Mouse (Mus musculus) B cell, adult 2 months (primary cell): ENCODE measurements around the gene Sh3pxd2a.

Experiments
- DNase-seq, 2 experiments: peaks; one replicate each; pipeline ENCODE4 v3.0.0; 2022

Sh3pxd2a gene

GRCm38 (mm10) chr19:47367271-47367879 is 96.8 kb downstream of the Sh3pxd2a start:
- DNase-seq: no peak

- no peak for DNase-seq
Measured at GRCm38 (mm10) chr19:47366576-47366975, 97.6 kb downstream of the Sh3pxd2a start.

- no peak for DNase-seq
Measured at GRCm38 (mm10) chr19:47363086-47363668, 101.0 kb downstream of the Sh3pxd2a start.

- no peak for DNase-seq
Measured at GRCm38 (mm10) chr19:47360921-47361320, 103.3 kb downstream of the Sh3pxd2a start.

DNA sequence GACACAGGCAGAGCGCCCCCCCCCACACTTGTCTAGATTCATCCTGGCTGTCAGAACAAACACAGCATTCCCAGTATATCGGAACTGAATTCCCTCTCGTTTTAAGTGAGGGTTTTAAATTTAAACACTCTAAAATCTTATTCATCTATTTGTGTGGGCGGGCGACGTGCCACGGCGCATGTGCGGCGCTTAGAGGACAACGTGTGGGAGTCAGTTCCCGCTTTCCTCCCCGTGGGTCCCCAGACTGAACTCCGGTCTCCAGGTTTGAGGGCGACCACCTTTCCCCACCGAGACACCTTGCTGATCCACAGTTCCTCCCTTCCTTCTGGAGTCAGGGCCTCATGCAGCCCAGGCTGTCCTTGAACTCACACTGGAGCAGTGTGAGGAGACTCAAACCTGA is 104.2 kb downstream of the Sh3pxd2a start:
- no peak for DNase-seq

DNA sequence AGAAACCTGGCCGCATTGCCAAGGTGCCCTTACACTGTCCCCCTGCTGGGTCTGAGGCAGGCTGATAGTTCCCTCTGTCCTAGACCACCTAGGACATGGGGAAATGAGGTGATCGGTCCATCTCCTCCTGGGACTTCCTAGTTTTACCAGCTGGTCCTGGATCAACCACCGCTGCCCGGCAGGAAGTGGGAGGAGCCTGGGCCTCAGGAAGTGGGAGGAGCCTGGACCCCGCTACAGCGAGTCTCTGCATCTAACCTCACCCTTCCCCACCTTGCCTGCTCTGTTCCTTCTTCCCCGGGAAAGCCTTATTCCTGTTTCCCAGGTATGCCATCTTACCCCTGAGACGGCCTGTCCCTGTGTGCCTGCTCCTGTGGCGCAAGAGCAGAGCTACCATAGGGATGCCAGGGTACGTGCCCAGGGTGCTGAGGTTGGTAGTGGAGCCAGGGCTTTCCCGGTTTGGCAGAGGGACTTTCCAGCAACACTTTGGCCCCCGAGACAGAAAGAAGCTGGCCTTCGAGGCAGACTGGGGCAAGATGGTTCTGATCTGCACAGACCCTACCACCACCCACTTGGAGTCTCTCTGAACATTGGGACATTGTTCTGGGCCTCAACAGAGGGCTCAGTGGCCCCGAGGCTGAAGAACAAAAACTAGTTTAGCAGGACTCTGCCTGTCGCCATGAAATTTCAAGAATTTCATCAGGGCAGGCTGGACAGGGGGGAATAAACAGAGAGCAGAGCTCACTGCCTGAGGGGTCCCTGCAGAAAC is 104.9 kb downstream of the Sh3pxd2a start:
- no peak for DNase-seq

DNA sequence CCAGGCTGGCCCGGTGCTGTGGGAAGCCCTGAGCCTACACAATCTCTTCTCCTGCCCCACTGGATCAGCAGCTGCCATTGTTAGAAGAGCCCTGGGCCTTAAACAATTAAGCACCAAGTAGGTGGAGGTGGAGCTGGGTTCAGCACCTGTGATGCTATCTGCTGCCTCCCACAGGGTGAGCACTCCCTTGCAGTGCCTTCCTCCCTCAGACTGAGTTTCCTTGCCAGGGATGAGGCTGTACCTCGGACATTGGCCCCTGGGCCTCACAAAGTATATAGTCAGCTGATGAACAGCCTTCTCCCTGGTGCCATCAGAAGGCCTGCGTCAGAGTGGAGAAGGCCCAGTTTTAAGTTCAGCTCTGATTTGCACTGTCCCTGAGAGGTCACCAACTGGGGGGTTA is 106.9 kb downstream of the Sh3pxd2a start:
- DNase-seq: no peak

- peak; percentile 85 to 86 for DNase-seq
Measured at GRCm38 (mm10) chr19:47356188-47356857, 107.9 kb downstream of the Sh3pxd2a start.

DNA sequence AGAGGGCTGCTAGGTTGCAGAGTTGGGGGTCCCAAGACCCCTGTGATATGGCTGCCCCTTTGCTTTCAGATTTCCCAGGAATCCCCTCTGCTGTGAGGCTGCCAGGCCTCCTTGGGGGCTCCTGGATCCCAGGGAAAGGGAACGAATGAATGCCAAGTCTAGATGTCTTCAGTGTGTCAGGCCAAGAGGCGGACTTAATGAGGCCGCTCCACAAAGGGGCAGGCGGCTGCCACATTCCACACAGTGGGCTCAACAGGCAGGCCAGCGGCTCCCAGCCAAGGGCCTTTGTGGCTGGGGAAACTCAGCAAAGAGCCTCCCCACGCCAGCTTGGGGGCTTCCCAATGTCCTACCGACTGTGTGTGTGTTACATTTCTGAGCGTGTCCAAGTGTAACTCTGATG is 109.7 kb downstream of the Sh3pxd2a start:
- DNase-seq: no peak

- no peak for DNase-seq
Measured at GRCm38 (mm10) chr19:47349043-47349442, 115.2 kb downstream of the Sh3pxd2a start.

GRCm38 (mm10) chr19:47348395-47349016 is 115.7 kb downstream of the Sh3pxd2a start:
- DNase-seq: no peak

DNA sequence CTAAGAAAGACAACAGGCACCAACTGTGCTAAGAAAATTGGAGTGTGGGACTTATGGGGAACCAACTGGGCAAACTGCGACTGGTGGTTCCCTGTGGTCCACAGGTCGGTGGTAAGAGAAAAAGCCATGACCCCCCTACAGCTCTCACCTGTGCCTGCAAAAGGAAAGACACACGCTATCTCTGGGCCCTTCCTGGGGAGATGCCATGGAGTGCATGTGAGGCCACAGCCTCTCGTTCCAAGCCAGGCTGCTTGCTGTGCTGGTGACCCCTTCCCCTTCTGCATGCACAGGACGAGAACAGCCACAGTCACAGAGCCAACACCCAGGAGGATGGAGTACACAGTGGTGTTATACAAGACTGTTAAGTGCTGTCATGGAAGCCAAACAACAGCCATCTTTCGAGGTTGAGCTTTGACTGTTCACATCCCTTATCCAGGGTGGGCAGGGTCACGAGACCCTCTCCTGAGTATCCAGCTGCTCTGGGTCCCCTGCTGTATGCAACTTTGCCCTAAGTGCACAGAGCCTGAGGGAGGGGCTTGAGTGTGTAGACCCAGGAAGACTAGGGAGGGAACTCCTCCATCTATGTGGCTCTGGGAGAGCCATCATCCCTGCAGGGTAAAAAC is 117.1 kb downstream of the Sh3pxd2a start:
- DNase-seq: no peak

GRCm38 (mm10) chr19:47346606-47347005 is 117.6 kb downstream of the Sh3pxd2a start:
- no peak for DNase-seq

GRCm38 (mm10) chr19:47345851-47346568 is 118.2 kb downstream of the Sh3pxd2a start:
- DNase-seq: no peak

DNA sequence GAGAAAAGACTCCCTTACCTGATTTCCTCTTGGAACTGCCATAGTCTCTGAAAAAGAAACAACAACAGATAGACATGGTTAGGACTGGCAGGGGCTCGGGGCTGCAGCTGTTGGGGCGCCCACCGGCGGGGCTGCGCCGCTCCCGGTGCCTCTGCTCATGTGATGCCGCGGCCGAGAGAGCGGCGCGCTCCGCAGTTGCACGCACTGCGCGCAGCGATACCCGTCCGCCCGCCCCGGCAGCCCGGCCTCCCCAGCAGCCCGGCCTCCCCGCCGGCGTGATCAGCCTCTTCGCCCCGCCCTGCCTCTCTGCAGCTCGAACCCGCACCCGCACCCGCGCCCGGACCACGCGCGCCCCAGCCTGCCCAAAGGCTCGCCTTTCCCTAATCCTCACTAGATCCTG is 120.8 kb downstream of the Sh3pxd2a start:
- DNase-seq: no peak

- DNase-seq: peak; percentile 80 to 81
Measured at GRCm38 (mm10) chr19:47339165-47339564, 125.0 kb downstream of the Sh3pxd2a start.

DNA sequence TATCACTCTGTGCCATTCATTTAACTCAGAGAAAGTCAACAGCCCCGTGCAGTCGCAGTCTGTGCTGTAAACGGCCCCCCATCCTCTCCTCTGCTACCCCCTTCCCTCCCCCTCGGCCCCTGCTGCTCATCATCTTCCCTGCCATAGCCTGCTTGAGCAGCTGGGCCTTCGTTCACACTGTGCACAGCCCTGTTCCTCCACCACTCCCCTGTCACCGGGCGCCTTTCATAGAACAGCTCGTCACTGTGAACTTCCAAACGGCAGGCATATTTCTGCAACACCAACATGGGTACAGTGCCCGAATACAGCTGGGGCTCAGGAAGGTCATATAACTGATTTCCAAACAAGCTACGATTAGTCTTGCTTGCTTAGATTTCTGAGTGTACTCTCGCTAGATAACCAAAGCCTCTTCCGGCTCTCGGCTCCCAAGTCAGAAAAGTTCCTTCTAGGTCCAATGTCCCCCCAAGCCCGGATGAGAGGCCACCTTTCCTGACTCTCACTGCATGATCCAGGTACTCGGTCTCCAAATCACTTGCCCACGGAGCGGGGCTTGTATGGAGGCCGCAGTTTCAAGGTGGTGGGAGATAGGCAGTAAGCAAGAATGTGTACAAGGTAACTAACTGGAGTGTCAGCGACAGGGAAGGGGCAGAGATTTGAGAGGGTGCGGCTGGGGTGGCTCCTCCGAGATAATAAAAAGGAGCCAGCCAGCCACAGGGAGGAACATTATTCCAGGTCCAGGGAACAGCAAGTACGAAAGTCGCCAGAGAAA is 125.6 kb downstream of the Sh3pxd2a start:
- DNase-seq: no peak

DNA sequence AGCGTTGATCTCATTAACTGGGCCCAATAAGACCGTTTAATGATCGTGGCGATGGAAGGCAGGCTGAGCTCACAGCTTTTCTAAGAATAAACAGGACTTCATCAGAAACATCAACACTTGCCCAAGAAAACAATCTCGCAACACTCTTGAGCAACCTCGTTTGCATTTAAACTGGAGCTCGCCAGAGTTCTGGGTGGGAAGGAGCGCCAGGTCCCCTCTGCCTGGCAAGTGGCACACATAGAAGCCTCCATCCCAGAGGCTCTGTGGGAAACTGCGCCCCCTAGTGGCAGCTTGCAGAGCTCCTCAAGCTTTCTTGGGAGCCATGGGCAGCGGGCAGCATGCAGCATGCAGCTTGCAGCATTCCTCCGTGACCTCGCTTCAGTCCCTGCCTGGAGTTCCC is 126.5 kb downstream of the Sh3pxd2a start:
- DNase-seq: peak; percentile 87 to 89

DNA sequence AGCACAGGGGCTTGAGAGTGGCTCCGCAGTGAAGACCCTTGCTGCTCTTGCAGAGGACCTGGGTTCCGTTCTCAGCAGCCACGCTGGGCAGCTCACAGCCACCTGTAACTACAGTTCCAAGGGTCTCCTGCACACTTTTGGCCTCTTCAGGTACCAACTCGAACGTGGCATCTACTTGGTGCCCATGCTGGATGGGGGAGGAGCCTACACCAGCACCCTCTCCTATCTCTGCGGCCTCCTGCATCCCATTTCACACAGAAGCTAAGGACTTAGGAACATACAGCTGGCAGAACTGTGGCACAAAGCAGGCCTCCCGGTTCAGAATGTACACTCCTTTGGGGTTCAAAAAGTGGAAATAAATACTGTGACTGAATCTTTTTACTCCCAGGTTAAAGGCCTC is 127.0 kb downstream of the Sh3pxd2a start:
- DNase-seq: no peak

DNA sequence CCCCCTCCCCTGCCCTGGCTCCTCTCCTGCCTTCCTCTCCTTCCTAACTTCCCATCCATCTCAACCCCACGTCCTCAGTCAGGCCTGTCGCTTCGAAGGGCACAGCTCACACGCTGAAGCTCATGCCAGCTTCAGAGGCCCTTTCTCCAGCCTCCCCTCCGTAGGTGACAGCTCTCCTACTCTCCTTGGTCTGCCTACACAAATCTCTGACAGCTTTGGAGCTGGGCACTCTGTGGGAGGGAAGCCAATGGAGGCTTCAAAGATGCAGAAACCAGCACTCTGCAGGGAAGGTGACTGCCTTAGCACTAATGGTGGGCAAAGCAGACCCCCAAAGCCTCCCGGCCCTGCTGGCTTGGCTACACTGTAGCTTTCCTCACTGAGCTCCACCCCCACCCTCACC is 128.9 kb downstream of the Sh3pxd2a start:
- DNase-seq: no peak

DNA sequence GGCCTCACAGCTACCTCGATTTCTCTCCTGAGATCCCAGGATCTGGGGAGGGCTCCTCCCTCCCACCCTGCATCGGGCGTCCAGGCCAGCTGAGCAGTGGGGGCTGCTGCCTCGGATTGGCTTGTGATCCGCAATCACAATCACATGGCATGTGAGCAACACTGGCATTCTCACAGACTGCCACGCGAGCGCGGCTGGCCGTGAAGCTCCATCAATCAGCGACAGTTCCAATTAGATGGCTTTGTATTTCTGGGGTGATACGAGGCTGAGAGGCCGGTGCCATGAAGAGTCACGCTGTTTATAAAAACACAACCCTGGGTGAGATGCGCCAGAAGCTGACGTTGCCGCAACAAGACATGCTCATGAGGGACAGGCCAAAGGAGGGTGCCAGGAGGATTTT is 129.5 kb downstream of the Sh3pxd2a start:
- no peak for DNase-seq
